Comparison of ENCODE assay signal across 9 mouse cellular contexts in genomic region chrX:14273628-14274337, GRCm38 (mm10).
DNase-seq lines count a peak whose midpoint lies in the region; ATAC-seq and TF ChIP-seq lines count a peak whose summit lies in the region.
"Had no signal": no experiment of that assay in that cellular context is flagged by ENCODE, and none has a peak within 500 bp of the region (broad histone marks: within the 10 kb centered on the region; RNA-seq: fewer than 3 reads in every experiment).

No protein-coding gene starts in this region.

- DNase-seq in gastrocnemius, postnatal 10 days = peak; percentile 2
- no peak for DNase-seq in gastrocnemius, postnatal 25 days
- DNase-seq in brain, embryonic 18.5 days (ENCODE audit: low read depth, low spot score) = peak; percentile 43
- DNase-seq in midbrain, postnatal 0 days (ENCODE audit: low spot score) = peak; percentile 79
- no peak for DNase-seq in urinary bladder, adult 18-20 months (ENCODE audit: low spot score in 2 of 2)
- no peak for DNase-seq in B cell, adult 2 months
- DNase-seq: thymus, postnatal 36 days had no signal

- H3K4me2 ChIP-seq in hindbrain, embryonic 13.5 days = no peak overlapping the region
- no peak overlapping the region for H3K4me2 ChIP-seq in midbrain, postnatal 0 days (ENCODE audit: low read depth, low read length, poor library complexity, severe bottlenecking)

- H3K4me1 ChIP-seq in hindbrain, embryonic 13.5 days (replicated peaks) = no peaks in the 10 kb centered on the region
- H3K4me1 ChIP-seq in midbrain, postnatal 0 days (ENCODE audit: insufficient read depth, low read length) = no peaks in the 10 kb centered on the region

- 54% methylated on average over 6 of the region's 6 CpGs for WGBS in hindbrain, embryonic 13.5 days
- WGBS in midbrain, postnatal 0 days = 48% methylated on average over 6 of the region's 6 CpGs

- H3K36me3 ChIP-seq in hindbrain, embryonic 13.5 days = no peaks in the 10 kb centered on the region
- H3K36me3 ChIP-seq in midbrain, postnatal 0 days (ENCODE audit: insufficient read depth, low read length) = no peaks in the 10 kb centered on the region

- H3K27ac ChIP-seq in hindbrain, embryonic 13.5 days = no peak overlapping the region
- H3K27ac ChIP-seq in midbrain, postnatal 0 days (ENCODE audit: low read depth, low read length) = no peak overlapping the region

- no peak for TF ChIP-seq CTCF in midbrain, postnatal 0 days (IDR thresholded peaks at IDR 0.05)

- ATAC-seq in hindbrain, embryonic 13.5 days (ENCODE audit: low FRiP score) = peak; percentile 90
- ATAC-seq in midbrain, postnatal 0 days (ENCODE audit: low FRiP score) = peak; percentile 62; the same call in 1 of the 2 replicates
- no peak for ATAC-seq in erythroid progenitor cell, adult 5-6 weeks (replicated peaks; ENCODE audit: low FRiP score, poor library complexity, severe bottlenecking)

- no peaks in the 10 kb centered on the region for H3K9me3 ChIP-seq in hindbrain, embryonic 13.5 days
- no peaks in the 10 kb centered on the region for H3K9me3 ChIP-seq in midbrain, postnatal 0 days (ENCODE audit: low read length)

- H3K9ac ChIP-seq in hindbrain, embryonic 13.5 days = no peak overlapping the region
- no peak overlapping the region for H3K9ac ChIP-seq in midbrain, postnatal 0 days (replicated peaks; ENCODE audit: low read length, poor library complexity, severe bottlenecking)

- no peak overlapping the region for H3K4me3 ChIP-seq in hindbrain, embryonic 13.5 days
- H3K4me3 ChIP-seq in midbrain, postnatal 0 days (ENCODE audit: low read depth, low read length) = no peak overlapping the region

- H3K27me3 ChIP-seq in hindbrain, embryonic 13.5 days = no peaks in the 10 kb centered on the region
- no peaks in the 10 kb centered on the region for H3K27me3 ChIP-seq in midbrain, postnatal 0 days (ENCODE audit: insufficient read depth, low read length)

Comparison
In these comparisons a context has a peak if more than half of its experiments do, and no peak if none do; other contexts are left out.
1. DNase-seq: peak in gastrocnemius, postnatal 10 days (single experiment), brain, embryonic 18.5 days (single experiment) and midbrain, postnatal 0 days (single experiment); none in gastrocnemius, postnatal 25 days (single experiment), urinary bladder, adult 18-20 months (0 of 2) and B cell, adult 2 months (0 of 2).